Mouse (Mus musculus): ENCODE results near the gene Bicdl1. TPM values are rescaled to one million over a fixed set of nuclear protein-coding genes. Genes with fewer than 3 reads are reported as not detected.

Gene Bicdl1
- 1.7 and 1.8 TPM in 2 replicates for polyA plus RNA-seq (2012; rRNA removed)

DNA sequence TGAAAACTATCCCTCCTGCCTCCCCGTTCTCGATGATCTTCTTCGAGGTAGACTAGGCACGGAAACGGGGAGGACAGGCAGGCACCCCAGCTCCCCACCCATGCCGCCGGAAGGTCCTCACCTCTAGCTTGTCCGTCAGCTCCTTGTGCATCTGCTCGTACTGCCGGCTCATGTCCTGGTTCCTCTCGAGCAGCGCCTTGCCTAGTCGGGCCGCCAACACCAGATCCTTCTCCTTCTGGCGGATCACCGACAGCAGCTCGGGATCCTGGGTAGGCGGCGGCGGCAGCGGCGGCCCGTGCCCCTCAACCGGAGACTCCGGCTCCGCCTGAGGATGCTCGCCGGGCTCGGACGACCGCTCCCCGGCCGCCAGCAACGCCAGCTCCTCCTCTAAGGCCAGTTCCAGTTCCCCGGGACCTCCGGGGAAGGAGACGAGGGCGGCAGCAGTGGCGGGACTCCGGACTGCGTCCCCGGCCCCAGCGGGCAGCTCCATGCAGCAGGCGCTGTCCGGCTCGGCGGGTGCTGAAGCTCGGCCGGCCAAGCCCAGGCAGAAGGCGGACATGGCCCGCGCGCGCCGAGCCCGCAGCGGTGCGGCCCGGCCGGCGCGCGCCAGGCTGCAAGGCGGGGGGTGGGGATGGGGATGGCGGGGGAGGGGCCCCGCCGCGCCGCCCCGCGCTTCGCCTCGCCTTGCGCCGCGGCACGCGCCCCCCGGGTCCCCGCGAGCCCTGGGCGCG lies at the start of gene Bicdl1:
Gene Bicdl1, minus strand, starts transcription at position 621 of the 731 bp plus-strand sequence.

DNA sequence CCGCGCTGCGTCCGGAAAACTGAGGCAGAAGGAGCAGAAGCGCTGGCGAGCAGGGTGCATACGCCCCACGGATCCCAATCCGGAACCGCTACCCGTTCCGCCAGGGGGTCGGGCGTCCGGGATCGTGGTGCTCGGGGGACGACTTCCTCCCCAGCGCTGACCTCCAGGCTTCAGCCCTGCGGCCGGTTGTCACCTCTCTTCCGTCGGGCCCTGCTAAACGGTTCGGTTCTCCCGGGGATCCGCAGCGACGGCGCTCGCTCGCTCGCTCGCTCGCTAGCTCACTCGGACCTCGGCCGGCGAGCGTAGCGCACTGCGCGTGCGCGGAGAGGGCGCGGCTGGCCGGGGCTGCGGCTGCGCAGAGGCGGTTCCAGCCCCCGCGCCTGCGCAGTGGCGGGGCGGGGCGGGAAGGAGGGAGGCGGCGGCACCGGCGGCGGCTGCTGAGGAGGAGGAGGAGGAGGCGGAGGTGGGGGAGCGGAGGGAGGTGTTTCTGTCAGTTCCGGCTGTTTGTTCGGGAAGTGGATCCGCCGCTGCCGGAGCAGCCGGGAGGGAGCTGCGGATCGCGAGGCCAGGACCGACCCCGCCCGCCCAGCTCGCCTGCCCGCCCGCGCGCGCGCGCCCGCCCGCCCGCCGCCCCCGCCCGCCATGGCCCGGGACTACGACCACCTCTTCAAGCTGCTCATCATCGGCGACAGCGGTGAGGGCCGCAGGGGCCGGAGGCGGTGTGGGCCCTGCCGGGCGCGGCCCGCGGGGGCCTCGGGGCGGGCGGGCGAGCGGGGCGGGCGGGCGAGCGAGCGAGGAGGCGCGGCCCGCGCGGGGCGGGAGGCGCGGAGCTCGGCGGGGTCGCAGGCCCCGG lies 99.7 kb downstream of the Bicdl1 start, which contains the start of gene Rab35:
Gene Rab35, plus strand, starts transcription at position 404 of the 853 bp plus-strand sequence.

Other genes starting within 250 kb of the Bicdl1 start
- gene Sirt4, start 246.9 kb downstream of the Bicdl1 start, polyA plus RNA-seq (2012; rRNA removed): 8.1 and 8.3 TPM in 2 replicates
- gene Pxn, start 224.9 kb downstream of the Bicdl1 start, polyA plus RNA-seq (2012; rRNA removed): 12.3 and 13.3 TPM in 2 replicates
- gene Rplp0, start 172.2 kb downstream of the Bicdl1 start, polyA plus RNA-seq (2012; rRNA removed): 2,092 and 2,268 TPM in 2 replicates
- 9.7 and 11.0 TPM in 2 replicates for gene Gcn1l1, start 166.4 kb downstream of the Bicdl1 start, polyA plus RNA-seq (2012; rRNA removed)
- gene Rab35, start 99.7 kb downstream of the Bicdl1 start, polyA plus RNA-seq (2012; rRNA removed): 26.2 and 30.8 TPM in 2 replicates
- 18.4 and 22.5 TPM in 2 replicates for gene Cit, start 113.7 kb upstream of the Bicdl1 start, polyA plus RNA-seq (2012; rRNA removed)